Mouse (Mus musculus) G1E (cell line): ENCODE results near the gene Gnpat. TPM values are rescaled to one million over a fixed set of nuclear protein-coding genes. Genes with fewer than 3 reads are reported as not detected.

ENCODE experiments used
- ATAC-seq: 2 replicates; pipeline ENCODE4 v1.8.0; 2016; ENCODE audit warnings: mild to moderate bottlenecking; ENCODE audit not compliant: insufficient number of reproducible peaks, poor library complexity, low FRiP score, severe bottlenecking; ENCODE audit errors: extremely low read depth
- DNase-seq: peaks from one replicate; pipeline ENCODE4 v3.0.0; 2012; ENCODE audit warnings: low spot score
- H3K27me3 ChIP-seq: 2 replicates; pipeline ENCODE4 v1.6.1; 2012; ENCODE audit warnings: mild to moderate bottlenecking, low read length, inconsistent platforms; ENCODE audit not compliant: insufficient read depth
- H3K36me3 ChIP-seq: replicated peaks from 2 replicates; pipeline ENCODE3; 2012; ENCODE audit warnings: mild to moderate bottlenecking, inconsistent platforms
- H3K4me1 ChIP-seq: 2 replicates; pipeline ENCODE4 v1.6.1; 2012; ENCODE audit warnings: low read depth, low read length, inconsistent platforms, mixed read lengths; ENCODE audit not compliant: insufficient read depth
- H3K4me3 ChIP-seq: 2 replicates; pipeline ENCODE4 v1.5.1; 2012; ENCODE audit warnings: low read depth, mild to moderate bottlenecking, inconsistent platforms, low read length, moderate library complexity, mixed read lengths
- H3K9me3 ChIP-seq: replicated peaks from 2 replicates; pipeline ENCODE4 v1.6.1; 2012; ENCODE audit warnings: inconsistent platforms
- CTCF ChIP-seq: IDR thresholded peaks from 2 replicates; pipeline ENCODE4 v1.5.1; 2012; ENCODE audit warnings: low read depth, low read length, inconsistent platforms, mixed read lengths
- GATA1 ChIP-seq: IDR thresholded peaks from 2 replicates; pipeline ENCODE4 v1.6.1; 2012; ENCODE audit warnings: borderline replicate concordance, low read length, inconsistent platforms, mixed read lengths
- GATA2 ChIP-seq: IDR thresholded peaks from 2 replicates; pipeline ENCODE4 v1.6.1; 2012; ENCODE audit warnings: low read depth, low read length, inconsistent platforms, borderline replicate concordance
- POLR2AphosphoS5 ChIP-seq: IDR thresholded peaks from 2 replicates; pipeline ENCODE4 v1.6.1; 2012; ENCODE audit warnings: low read depth, low read length, inconsistent platforms; ENCODE audit not compliant: insufficient replicate concordance
- TAL1 ChIP-seq: conservative IDR thresholded peaks from 2 replicates; pipeline ENCODE4 v1.6.1; 2012; ENCODE audit warnings: low read depth, low read length, inconsistent platforms, mixed read lengths
- polyA plus RNA-seq: library from polyadenylated mRNA; stranded (reverse); fragments of >175 nt; gene quantifications from 2 replicates; pipeline ENCODE4 v1.2.3, GENCODE M21; 2012
- total RNA-seq, 2 experiments: library from RNA; stranded (forward) in 1 of 2; stranded (reverse) in 1 of 2; fragments of 200-1000 nt in 1 of 2; fragments of >200 nt in 1 of 2; fragmentation: Nextera tagmentation in 1 of 2; gene quantifications; 2 replicates each; pipeline ENCODE4 v1.2.3; 2014 to 2017

The Gnpat gene
- total and polyA plus RNA-seq, 3 experiments, result 125 to 131 (median 128) TPM

GRCm38 (mm10) chr8:124917741-124918484 lies 55.1 kb downstream of the Gnpat start:
- DNase-seq (no peak), ATAC-seq (no peak)
- Histone ChIP-seq H3K4me3 (no peak overlapping the region), H3K4me1 (peaks cover 13% of the 10 kb centered on the region), H3K36me3 (peaks cover 76% of the 10 kb centered on the region), H3K9me3 (peaks cover 2% of the 10 kb centered on the region; the same call in 1 of the 2 replicates), H3K27me3 (no peaks in the 10 kb centered on the region)
- TF ChIP-seq TAL1, result no peak

DNA sequence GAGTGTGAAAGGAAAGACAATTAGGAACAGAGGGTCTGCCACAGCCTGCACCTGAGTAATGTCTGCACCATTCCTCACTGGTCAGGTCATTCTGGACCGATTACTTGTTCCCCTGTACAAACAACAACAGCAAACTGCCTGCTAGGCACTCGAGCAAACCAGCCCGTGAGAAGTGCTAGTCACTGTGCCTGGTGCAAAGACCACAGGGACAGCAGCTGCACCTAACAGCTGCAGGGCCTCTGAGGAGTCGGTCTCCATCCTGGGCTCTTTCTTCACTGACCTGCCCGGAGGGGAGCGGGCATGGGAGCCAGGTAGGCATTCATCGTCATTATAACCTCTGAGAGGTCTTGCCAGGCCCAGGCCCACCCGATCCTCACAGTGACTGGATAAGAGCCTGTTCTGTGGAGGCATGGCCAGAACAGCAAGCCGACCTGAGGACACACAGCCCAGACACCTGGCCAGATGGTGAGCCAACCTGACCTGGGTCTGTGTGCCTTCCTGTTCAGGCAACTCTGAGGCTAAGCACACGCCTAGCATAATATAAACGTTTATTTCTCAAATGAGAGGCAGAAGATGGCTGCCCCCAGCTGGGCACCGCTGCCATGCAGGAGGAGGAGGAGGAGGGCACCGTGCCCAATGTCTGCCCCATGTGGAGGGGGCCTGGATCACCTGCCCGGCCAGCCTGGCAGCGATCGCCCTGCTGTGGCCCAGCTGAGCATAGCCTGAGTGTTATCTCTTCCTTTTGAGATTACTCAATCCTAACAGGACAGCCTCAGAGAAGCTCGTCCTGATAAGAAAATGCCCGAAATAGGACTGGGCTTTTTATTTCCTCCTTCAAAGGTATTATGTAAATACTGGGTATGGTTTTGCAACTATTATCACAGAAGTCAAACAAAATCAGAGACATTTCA lies 58.8 kb downstream of the Gnpat start:
- H3K9me3 ChIP-seq, result peaks cover 21% of the 10 kb centered on the region
- DNase-seq, result no peak
- H3K36me3 ChIP-seq, result peaks cover 73% of the 10 kb centered on the region
- no peaks in the 10 kb centered on the region for H3K27me3 ChIP-seq
- peaks cover 38% of the 10 kb centered on the region for H3K4me1 ChIP-seq
- peak overlapping the region; percentile 55; the same call in 1 of the 2 replicates for H3K4me3 ChIP-seq
- no peak for ATAC-seq
- TF ChIP-seq GATA1 (no peak), GATA2 (no peak), POLR2AphosphoS5 (no peak), TAL1 (no peak), CTCF (no peak)

DNA sequence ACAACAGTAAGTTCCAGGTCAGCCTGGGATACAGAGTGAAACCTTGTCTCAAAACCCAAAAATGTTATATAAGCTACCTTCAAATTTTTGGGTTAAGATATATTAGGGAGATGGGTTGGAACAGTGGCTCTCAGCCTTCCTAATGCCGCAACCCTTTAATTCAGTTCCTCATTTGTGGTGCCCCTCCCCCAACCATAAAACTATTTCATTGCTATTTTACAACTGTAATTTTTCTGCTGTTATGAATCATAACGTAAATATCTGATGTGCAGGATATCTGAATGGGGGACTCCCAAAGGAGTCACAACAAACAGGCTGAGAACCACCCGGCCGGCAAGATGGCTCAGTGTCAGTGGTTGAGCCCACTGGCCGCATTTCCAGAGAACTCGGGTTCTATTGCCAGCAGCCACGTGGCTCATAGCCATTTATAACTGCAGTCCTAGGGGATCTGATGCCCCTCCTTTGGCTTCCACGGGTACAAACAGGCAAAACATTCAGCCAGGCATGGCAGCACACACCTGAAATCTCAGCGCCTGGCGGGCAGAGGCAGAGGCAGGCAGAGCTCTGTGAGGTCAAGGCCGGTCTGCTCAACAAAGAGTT lies 59.8 kb downstream of the Gnpat start:
- ATAC-seq (no peak; the same call in 1 of the 2 replicates), DNase-seq (no peak)
- peaks cover 73% of the 10 kb centered on the region for H3K36me3 ChIP-seq
- peaks cover 21% of the 10 kb centered on the region for H3K9me3 ChIP-seq
- peak overlapping the region; percentile 44; the same call in 1 of the 2 replicates for H3K4me3 ChIP-seq
- TF ChIP-seq POLR2AphosphoS5, result no peak
- no peak for TF ChIP-seq TAL1
- no peak for TF ChIP-seq GATA1
- TF ChIP-seq CTCF, result no peak
- no peak for TF ChIP-seq GATA2
- peaks cover 44% of the 10 kb centered on the region for H3K4me1 ChIP-seq
- H3K27me3 ChIP-seq, result no peaks in the 10 kb centered on the region

- Histone ChIP-seq H3K9me3 (peaks cover 26% of the 10 kb centered on the region), H3K4me3 (no peak overlapping the region; the same call in 1 of the 2 replicates), H3K36me3 (peaks cover 72% of the 10 kb centered on the region), H3K4me1 (peaks cover 47% of the 10 kb centered on the region), H3K27me3 (no peaks in the 10 kb centered on the region)
- TF ChIP-seq CTCF (no peak), GATA2 (no peak), POLR2AphosphoS5 (no peak), TAL1 (no peak), GATA1 (no peak)
- ATAC-seq, result no peak
- DNase-seq, result no peak
Measured at GRCm38 (mm10) chr8:124923971-124924652, 61.3 kb downstream of the Gnpat start.

- H3K27me3 ChIP-seq, result no peaks in the 10 kb centered on the region
- no peak for TF ChIP-seq GATA2
- TF ChIP-seq TAL1, result no peak
- TF ChIP-seq POLR2AphosphoS5, result no peak
- no peak for TF ChIP-seq GATA1
- TF ChIP-seq CTCF, result no peak
- DNase-seq, result no peak
- H3K36me3 ChIP-seq, result peaks cover 80% of the 10 kb centered on the region
- peaks cover 35% of the 10 kb centered on the region for H3K9me3 ChIP-seq
- peak; percentile 30; the same call in 1 of the 2 replicates for ATAC-seq
- peaks cover 54% of the 10 kb centered on the region for H3K4me1 ChIP-seq
- no peak overlapping the region for H3K4me3 ChIP-seq
Measured at GRCm38 (mm10) chr8:124925544-124926266, 62.9 kb downstream of the Gnpat start.
